Mouse (Mus musculus) adrenal gland, postnatal 10 days (tissue): ENCODE results near the gene Tas2r137. TPM values are rescaled to one million over a fixed set of nuclear protein-coding genes. Genes with fewer than 3 reads are reported as not detected.

ENCODE experiments used
- DNase-seq: peaks from one replicate; pipeline ENCODE4 v3.0.0; 2021; ENCODE audit warnings: mixed read lengths
- long read RNA-seq, 2 experiments: library from polyadenylated mRNA; stranded (forward); transcript quantifications; one replicate each; pipeline ENCODE4 v2.0.0; 2021
- total RNA-seq, 2 experiments: library from RNA; stranded (reverse); gene quantifications; 2 replicates each; pipeline ENCODE4 v1.2.3; 2021

Gene Tas2r137
- not detected for total RNA-seq
- long read RNA-seq, experiment 1 = 0 reads
- long read RNA-seq, experiment 2 = 0 reads

DNA sequence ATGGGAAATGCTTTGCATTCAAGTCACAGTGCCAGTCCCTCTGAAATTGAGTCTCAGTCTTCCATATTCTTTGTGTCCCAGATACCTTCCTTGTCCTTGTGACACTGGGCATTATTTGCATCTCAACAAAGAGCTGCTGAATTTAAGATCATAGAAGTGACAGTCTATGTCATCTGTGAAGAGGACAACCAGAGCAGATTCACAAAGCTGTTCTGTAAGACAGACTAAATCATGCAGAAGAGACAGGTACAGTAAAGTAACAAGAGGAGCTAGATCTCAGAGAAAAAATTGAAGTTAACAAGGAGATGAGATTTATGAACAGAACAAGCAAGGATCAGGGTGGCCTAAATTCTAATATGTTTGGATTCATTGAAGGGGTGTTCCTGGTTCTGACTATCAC, at the start of gene Tas2r137:
Gene Tas2r137, plus strand, starts transcription at position 301 of the 400 bp plus-strand sequence.
- DNase-seq = no peak

DNA sequence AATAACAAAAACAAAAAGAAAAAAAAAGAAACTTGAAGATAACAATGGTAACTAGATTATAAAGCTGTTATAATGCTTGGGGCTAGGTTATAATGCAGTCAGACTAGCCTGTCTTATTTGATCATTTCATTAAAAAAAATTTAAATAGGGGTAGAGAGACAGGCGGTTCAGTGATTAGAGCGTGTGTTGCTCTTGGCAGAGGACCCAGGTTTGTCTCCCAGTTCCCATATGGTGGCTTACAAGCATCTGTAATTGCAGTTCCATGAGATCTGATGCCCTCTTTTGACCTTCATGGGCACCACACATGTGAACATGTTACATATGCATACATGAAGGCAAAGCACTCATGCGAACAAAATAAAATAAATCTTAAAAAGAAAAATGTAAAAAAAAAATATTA, 49.8 kb upstream of the Tas2r137 start:
- no peak for DNase-seq

DNA sequence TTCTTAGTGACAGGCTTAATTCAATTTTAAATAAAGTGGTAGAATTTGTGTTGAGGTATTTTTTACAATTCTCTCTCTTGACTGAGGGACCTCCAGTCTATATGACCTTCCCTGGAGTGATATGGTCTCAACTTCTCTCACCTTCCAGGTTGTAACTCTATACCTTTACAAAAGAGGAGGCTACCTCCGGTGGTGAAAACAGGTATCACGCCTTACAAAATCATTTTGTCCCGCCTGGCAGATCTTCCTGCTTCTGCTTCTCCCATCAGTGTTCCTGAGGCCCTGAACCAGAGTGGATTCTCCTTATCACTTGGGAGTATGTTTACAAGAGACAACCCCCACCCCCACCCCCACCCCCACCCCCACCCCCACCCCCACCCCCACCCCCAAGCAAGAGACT, 49.3 kb upstream of the Tas2r137 start:
- DNase-seq = no peak

DNA sequence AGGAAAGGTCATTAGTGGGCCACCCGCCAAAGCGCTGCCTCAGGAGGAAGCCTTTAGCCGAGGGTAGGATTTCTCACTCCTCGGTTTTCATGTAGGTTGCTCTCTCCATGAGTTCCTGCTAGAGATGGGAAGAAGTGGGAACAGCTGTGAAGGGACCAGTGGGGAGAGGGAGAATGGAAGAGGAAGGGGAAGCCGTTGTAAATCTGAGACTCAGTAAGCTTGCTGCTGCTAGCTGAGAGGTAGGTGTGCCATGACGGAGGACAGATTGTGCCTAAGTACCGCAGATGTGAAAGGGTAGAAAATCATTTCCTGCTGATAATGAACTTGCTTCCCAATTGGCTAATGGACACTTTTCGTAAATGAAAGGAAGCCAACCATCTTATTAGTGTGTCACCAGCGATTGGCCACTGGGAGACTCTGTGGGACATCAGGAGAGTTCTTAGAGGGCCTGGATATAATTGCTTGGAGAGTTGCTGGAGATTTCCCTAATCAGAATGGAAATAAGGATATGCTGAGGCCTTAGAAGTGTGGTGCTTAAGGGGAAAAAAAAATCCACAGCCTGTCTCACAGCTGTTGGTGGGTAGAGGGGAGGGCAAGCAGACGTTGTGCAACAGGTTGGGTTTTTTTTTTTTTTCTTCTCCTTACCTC, 47.6 kb upstream of the Tas2r137 start:
- DNase-seq = no peak

DNA sequence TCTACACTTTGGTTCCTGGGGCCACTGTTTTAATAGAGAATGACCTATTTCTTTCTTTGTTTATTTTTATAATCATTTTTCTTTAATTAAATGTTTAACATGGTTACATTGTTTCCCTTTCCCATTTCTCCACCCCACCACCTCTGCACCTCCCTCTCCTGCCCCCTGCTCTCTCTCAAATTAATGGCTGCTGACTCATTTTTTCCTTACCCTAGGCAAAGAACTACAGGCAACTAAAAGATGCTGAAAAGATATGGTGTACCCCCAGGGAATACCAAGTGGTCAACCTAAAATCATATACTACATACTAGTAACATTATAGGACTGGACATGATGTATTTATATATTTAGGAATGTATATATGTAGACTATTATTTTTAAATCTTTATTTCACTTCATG, 42.4 kb upstream of the Tas2r137 start:
- DNase-seq = no peak

- DNase-seq = no peak
Measured at GRCm38 (mm10) chr6:40454436-40455041, 36.5 kb upstream of the Tas2r137 start.

GRCm38 (mm10) chr6:40465710-40466109, 25.3 kb upstream of the Tas2r137 start:
- no peak for DNase-seq

- DNase-seq = peak; percentile 93
Measured at GRCm38 (mm10) chr6:40470916-40471719, 19.9 kb upstream of the Tas2r137 start, which contains the start of gene Ssbp1. Gene Ssbp1, plus strand, starts transcription at chr6:40471352.

GRCm38 (mm10) chr6:40471720-40472010, 19.4 kb upstream of the Tas2r137 start:
- no peak for DNase-seq

GRCm38 (mm10) chr6:40476132-40476531, 14.9 kb upstream of the Tas2r137 start:
- no peak for DNase-seq

DNA sequence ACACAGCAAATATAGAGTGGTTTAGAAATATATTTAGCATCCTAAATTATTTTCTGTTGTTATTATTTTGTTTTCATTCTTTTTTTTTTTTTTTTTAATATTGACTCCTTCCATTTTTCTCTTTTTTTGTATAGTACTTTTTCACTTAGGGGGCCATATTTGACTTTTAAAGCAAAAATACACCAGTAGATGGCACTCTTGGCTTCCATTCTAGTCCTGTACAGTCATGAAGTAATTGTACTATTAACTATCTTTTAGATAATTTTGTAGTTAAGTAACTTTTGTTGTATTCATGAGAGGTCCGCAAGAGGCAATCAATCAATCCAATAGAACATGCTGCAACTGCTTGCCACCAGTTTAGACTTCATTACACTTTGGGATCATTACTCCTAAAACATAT, 11.3 kb upstream of the Tas2r137 start:
- no peak for DNase-seq

GRCm38 (mm10) chr6:40482318-40482717, 8.7 kb upstream of the Tas2r137 start:
- DNase-seq = no peak

DNA sequence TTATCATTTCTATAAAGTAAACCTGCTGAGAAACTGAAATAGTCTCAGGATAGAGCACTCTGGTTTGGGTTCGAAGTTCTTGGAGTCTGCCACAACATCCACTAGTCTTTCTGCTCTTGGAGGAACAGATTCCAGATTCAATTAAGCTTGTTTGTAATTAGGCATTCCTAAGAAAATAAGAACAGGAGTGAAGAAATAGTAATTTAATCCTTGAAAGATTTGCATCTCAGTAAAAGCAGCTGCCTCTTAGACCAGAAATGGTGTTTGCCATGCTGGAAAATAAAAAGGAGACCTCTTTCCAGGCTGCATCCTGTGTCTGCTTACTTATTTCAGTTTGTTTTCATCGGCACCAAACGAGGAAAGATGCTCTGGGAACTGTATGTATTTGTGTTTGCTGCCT, 2.2 kb downstream of the Tas2r137 start, which contains the start of gene Tas2r108:
Gene Tas2r108, plus strand, starts transcription at position 301 of the 400 bp plus-strand sequence.
- DNase-seq = no peak

GRCm38 (mm10) chr6:40519408-40519807, 28.4 kb downstream of the Tas2r137 start, which contains the start of gene Prss37:
Gene Prss37, minus strand, starts transcription at chr6:40519508.
- no peak for DNase-seq

Other genes starting within 250 kb of the Tas2r137 start
- gene Agk, start 166.1 kb upstream of the Tas2r137 start, total RNA-seq = 10 to 100 TPM; 32.3 to 39.3 TPM
- 10 to 100 TPM; 14.0 to 16.4 TPM for gene E330009J07Rik, start 55.1 kb upstream of the Tas2r137 start, total RNA-seq
- gene Wee2, start 52.1 kb upstream of the Tas2r137 start, total RNA-seq = not detected
- 10 to 100 TPM; 56.9 to 70.5 TPM for gene Ssbp1, start 19.9 kb upstream of the Tas2r137 start, total RNA-seq
- not detected for gene Tas2r108, start 2.3 kb downstream of the Tas2r137 start, total RNA-seq
- not detected for gene Prss37, start 28.3 kb downstream of the Tas2r137 start, total RNA-seq
- gene Olfr461, start 63.8 kb downstream of the Tas2r137 start, total RNA-seq = not detected
- not detected for gene Olfr460, start 78.3 kb downstream of the Tas2r137 start, total RNA-seq
- gene Clec5a, start 94.6 kb downstream of the Tas2r137 start, total RNA-seq = 1 to 10 TPM in 1 of 2 experiments, under 1 TPM in 1; 0.75 to 1.4 TPM
- not detected for gene Tas2r138, start 122.1 kb downstream of the Tas2r137 start, total RNA-seq
- gene Mgam, start 137.6 kb downstream of the Tas2r137 start, total RNA-seq = 10 to 100 TPM in 1 of 2 experiments, 1 to 10 TPM in 1; 6.8 to 11.1 TPM